Mouse (Mus musculus) myocyte (in vitro differentiated cells): ENCODE data around the gene Cyb5rl. TPM values are rescaled to one million over a fixed set of nuclear protein-coding genes. Genes with fewer than 3 reads are reported as not detected.

Experiments used
- H3K27me3 ChIP-seq: one replicate; pipeline ENCODE4 v1.6.1; 2011; ENCODE audit not compliant: control insufficient read depth, insufficient read depth, insufficient read length
- H3K36me3 ChIP-seq: one replicate; pipeline ENCODE4 v1.6.1; 2011; ENCODE audit not compliant: control insufficient read depth, insufficient read depth
- H3K4me2 ChIP-seq: one replicate; pipeline ENCODE4 v1.6.1; 2011; ENCODE audit warnings: low read depth, control low read depth
- H3K4me3 ChIP-seq: one replicate; pipeline ENCODE4 v1.5.1; 2011; ENCODE audit warnings: mild to moderate bottlenecking, control low read depth, moderate library complexity
- H3K79me2 ChIP-seq: one replicate; pipeline ENCODE4 v1.6.1; 2011; ENCODE audit not compliant: control insufficient read depth, insufficient read depth
- H3ac ChIP-seq: one replicate; pipeline ENCODE4 v1.6.1; 2011; ENCODE audit not compliant: control insufficient read depth, insufficient read length
- CEBPB ChIP-seq: IDR thresholded peaks from 2 replicates; pipeline ENCODE4 v1.6.1; 2011; ENCODE audit warnings: mild to moderate bottlenecking, moderate library complexity; ENCODE audit not compliant: poor library complexity, insufficient read depth, severe bottlenecking
- E2F4 ChIP-seq: IDR thresholded peaks from one replicate; pipeline ENCODE4 v1.6.1; 2011; ENCODE audit warnings: mild to moderate bottlenecking, control low read depth, moderate library complexity; ENCODE audit not compliant: insufficient read depth
- MAX ChIP-seq: IDR thresholded peaks from one replicate; pipeline ENCODE4 v1.6.1; 2011; ENCODE audit warnings: low read depth, mild to moderate bottlenecking, control low read depth
- MYOD1 ChIP-seq, 3 experiments: IDR thresholded peaks; one replicate each; pipeline ENCODE4 v1.6.1; 2011; ENCODE audit warnings: control low read depth in 2 of 3, low read depth in 2 of 3, mild to moderate bottlenecking in 2 of 3, moderate library complexity in 1 of 3; ENCODE audit not compliant: insufficient read length in 2 of 3, control insufficient read depth in 1 of 3
- MYOG ChIP-seq, 3 experiments: IDR thresholded peaks; one replicate each; pipeline ENCODE4 v1.6.1; 2011; ENCODE audit warnings: control low read depth in 2 of 3, low read depth in 2 of 3, mild to moderate bottlenecking in 2 of 3; ENCODE audit not compliant: insufficient read length in 2 of 3, control insufficient read depth in 1 of 3, insufficient read depth in 1 of 3
- POLR2A ChIP-seq: IDR thresholded peaks from one replicate; pipeline ENCODE4 v1.6.1; 2011; ENCODE audit warnings: low read depth, mild to moderate bottlenecking, control low read depth, moderate library complexity; ENCODE audit not compliant: insufficient read length
- POLR2AphosphoS2 ChIP-seq: IDR thresholded peaks from one replicate; pipeline ENCODE4 v1.6.1; 2011; ENCODE audit warnings: low read depth, control low read depth; ENCODE audit not compliant: insufficient read length
- REST ChIP-seq: IDR thresholded peaks from one replicate; pipeline ENCODE4 v1.6.1; 2011; ENCODE audit warnings: mild to moderate bottlenecking, control low read depth, moderate library complexity; ENCODE audit not compliant: insufficient read depth, insufficient read length
- SRF ChIP-seq: IDR thresholded peaks from one replicate; pipeline ENCODE4 v1.6.1; 2011; ENCODE audit warnings: low read depth; ENCODE audit not compliant: control insufficient read depth, insufficient read length
- TCF12 ChIP-seq: IDR thresholded peaks from one replicate; pipeline ENCODE4 v1.6.1; 2011; ENCODE audit warnings: mild to moderate bottlenecking, control low read depth; ENCODE audit not compliant: poor library complexity, insufficient read depth, severe bottlenecking
- TCF3 ChIP-seq: IDR thresholded peaks from one replicate; pipeline ENCODE4 v1.6.1; 2011; ENCODE audit warnings: low read depth, control low read depth; ENCODE audit not compliant: insufficient read length
- USF1 ChIP-seq: IDR thresholded peaks from one replicate; pipeline ENCODE4 v1.6.1; 2011; ENCODE audit warnings: low read depth, mild to moderate bottlenecking, control low read depth, moderate library complexity
- polyA plus RNA-seq: library from polyadenylated mRNA; unstranded; fragments of >200 nt; fragmentation: generic; extraction: Trizol; gene quantifications from one replicate; pipeline ENCODE4 v1.2.1, GENCODE M21; 2012; ENCODE audit warnings: missing spikeins

The Cyb5rl gene
- polyA plus RNA-seq, 1 experiment: 9.1 TPM

- TF ChIP-seq MYOD1 (IDR thresholded peaks at IDR 0.05; ENCODE audit: control insufficient read depth in 1 of 3, insufficient read length in 2 of 3, low read depth in 2 of 3): no peak
- no peak for TF ChIP-seq REST
- TF ChIP-seq TCF12: no peak
- no peak for TF ChIP-seq E2F4
- TF ChIP-seq CEBPB: no peak
- no peak for TF ChIP-seq TCF3
- no peak for TF ChIP-seq MAX
- no peak for TF ChIP-seq SRF
- no peak for TF ChIP-seq MYOG (IDR thresholded peaks at IDR 0.05; ENCODE audit: control insufficient read depth in 1 of 3, insufficient read depth in 1 of 3, insufficient read length in 2 of 3, low read depth in 2 of 3)
- no peak for TF ChIP-seq USF1
- no peak for TF ChIP-seq POLR2AphosphoS2
- no peak for TF ChIP-seq POLR2A
- Histone ChIP-seq H3K79me2 (no peaks in the 10 kb centered on the region), H3K36me3 (no peaks in the 10 kb centered on the region), H3ac (no peak overlapping the region), H3K27me3 (no peaks in the 10 kb centered on the region), H3K4me2 (no peak overlapping the region), H3K4me3 (no peak overlapping the region)
Observed at GRCm38 (mm10) chr4:107134891-107135290, 68.1 kb downstream of the Cyb5rl start.

GRCm38 (mm10) chr4:107135663-107136062 lies 68.9 kb downstream of the Cyb5rl start:
- Histone ChIP-seq H3K4me3 (no peak overlapping the region), H3K36me3 (no peaks in the 10 kb centered on the region), H3K27me3 (no peaks in the 10 kb centered on the region), H3K4me2 (no peak overlapping the region), H3ac (no peak overlapping the region), H3K79me2 (no peaks in the 10 kb centered on the region)
- TF ChIP-seq SRF (no peak), CEBPB (no peak), TCF3 (no peak), REST (no peak), TCF12 (no peak), MYOG (IDR thresholded peaks at IDR 0.05; ENCODE audit: control insufficient read depth in 1 of 3, insufficient read depth in 1 of 3, insufficient read length in 2 of 3, low read depth in 2 of 3) (no peak), E2F4 (no peak), POLR2AphosphoS2 (no peak), MAX (no peak), USF1 (no peak), MYOD1 (IDR thresholded peaks at IDR 0.05; ENCODE audit: control insufficient read depth in 1 of 3, insufficient read length in 2 of 3, low read depth in 2 of 3) (no peak), POLR2A (no peak)

- Histone ChIP-seq H3ac (no peak overlapping the region), H3K36me3 (no peaks in the 10 kb centered on the region), H3K27me3 (no peaks in the 10 kb centered on the region), H3K79me2 (no peaks in the 10 kb centered on the region), H3K4me3 (no peak overlapping the region), H3K4me2 (no peak overlapping the region)
- TF ChIP-seq POLR2AphosphoS2: no peak
- no peak for TF ChIP-seq MYOG (IDR thresholded peaks at IDR 0.05; ENCODE audit: control insufficient read depth in 1 of 3, insufficient read depth in 1 of 3, insufficient read length in 2 of 3, low read depth in 2 of 3)
- TF ChIP-seq E2F4: no peak
- TF ChIP-seq TCF3: no peak
- TF ChIP-seq TCF12: no peak
- TF ChIP-seq MAX: no peak
- no peak for TF ChIP-seq CEBPB
- no peak for TF ChIP-seq MYOD1 (IDR thresholded peaks at IDR 0.05; ENCODE audit: control insufficient read depth in 1 of 3, insufficient read length in 2 of 3, low read depth in 2 of 3)
- TF ChIP-seq SRF: no peak
- TF ChIP-seq USF1: no peak
- no peak for TF ChIP-seq REST
- no peak for TF ChIP-seq POLR2A
Observed at GRCm38 (mm10) chr4:107136531-107136930, 69.7 kb downstream of the Cyb5rl start.

Other genes starting within 250 kb of the Cyb5rl start
- gene Ssbp3, start 156.3 kb upstream of the Cyb5rl start, polyA plus RNA-seq: 59.4 TPM
- gene Mrpl37, start 120 bp upstream of the Cyb5rl start, polyA plus RNA-seq: 87.5 TPM
- gene Cdcp2, start 29.9 kb downstream of the Cyb5rl start, polyA plus RNA-seq: not detected
- 174 TPM for gene Tmem59, start 111.4 kb downstream of the Cyb5rl start, polyA plus RNA-seq
- gene Tceanc2, start 112.1 kb downstream of the Cyb5rl start, polyA plus RNA-seq: 20.7 TPM
- gene Ldlrad1, start 142.2 kb downstream of the Cyb5rl start, polyA plus RNA-seq: not detected
- gene Lrrc42, start 186.5 kb downstream of the Cyb5rl start, polyA plus RNA-seq: 31.2 TPM
- gene Hspb11, start 186.6 kb downstream of the Cyb5rl start, polyA plus RNA-seq: 27.9 TPM
- not detected for gene Dio1, start 240.2 kb downstream of the Cyb5rl start, polyA plus RNA-seq
- 37.3 TPM for gene Yipf1, start 247.4 kb downstream of the Cyb5rl start, polyA plus RNA-seq